Mouse (Mus musculus): Measurements from ENCODE around the gene Tmbim7. TPM values are rescaled to one million over a fixed set of nuclear protein-coding genes. Genes with fewer than 3 reads are reported as not detected.
"Not testable (repeated sequence)": the region's sequence is repeated elsewhere in the genome, so short reads cannot be mapped to it uniquely, and the experiment has no call there.

The Tmbim7 gene
- not detected in 2 replicates for polyA plus RNA-seq (2015; fragmentation: Nextera tagmentation; extraction: Ambion mirVana)

DNA sequence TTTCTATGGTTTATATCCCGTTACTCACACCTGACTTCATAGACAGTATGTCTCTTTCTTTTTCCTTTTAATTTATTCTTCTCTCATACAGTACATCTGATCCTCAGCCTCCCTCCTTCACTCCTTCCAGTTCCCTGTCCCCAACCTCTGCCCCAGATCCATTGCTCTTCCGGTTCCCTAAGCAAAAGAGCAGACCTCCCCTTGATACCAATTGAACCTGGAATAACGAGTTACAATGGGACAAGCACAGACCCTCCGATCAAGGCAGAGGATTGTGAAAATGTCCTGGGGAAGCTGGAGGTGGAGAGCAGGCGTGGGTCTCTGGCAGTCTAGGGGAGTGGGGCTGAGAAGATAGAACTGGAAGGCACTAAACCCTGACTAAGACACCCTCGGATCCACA lies at the start of gene Tmbim7:
Gene Tmbim7 (plus strand): TSS at position 301 of the 400 bp plus-strand sequence.
- H3K9me3 ChIP-seq = no peaks in the 10 kb centered on the region
- H3K4me2 ChIP-seq = no peak within 1 kb of the TSS
- no peak within 1 kb of the TSS for H3K9ac ChIP-seq
- ATAC-seq (ENCODE audit: borderline replicate concordance, extremely low read depth, low FRiP score, low TSS enrichment) = no peak
- H3K4me3 ChIP-seq = no peak within 1 kb of the TSS
- 73% methylated on average over 6 of the region's 6 CpGs for WGBS
- no peak within 1 kb of the TSS for H3K27ac ChIP-seq
- no peaks in the 10 kb centered on the region for H3K36me3 ChIP-seq
- H3K4me1 ChIP-seq = no peaks in the 10 kb centered on the region
- H3K27me3 ChIP-seq = no peaks in the 10 kb centered on the region

DNA sequence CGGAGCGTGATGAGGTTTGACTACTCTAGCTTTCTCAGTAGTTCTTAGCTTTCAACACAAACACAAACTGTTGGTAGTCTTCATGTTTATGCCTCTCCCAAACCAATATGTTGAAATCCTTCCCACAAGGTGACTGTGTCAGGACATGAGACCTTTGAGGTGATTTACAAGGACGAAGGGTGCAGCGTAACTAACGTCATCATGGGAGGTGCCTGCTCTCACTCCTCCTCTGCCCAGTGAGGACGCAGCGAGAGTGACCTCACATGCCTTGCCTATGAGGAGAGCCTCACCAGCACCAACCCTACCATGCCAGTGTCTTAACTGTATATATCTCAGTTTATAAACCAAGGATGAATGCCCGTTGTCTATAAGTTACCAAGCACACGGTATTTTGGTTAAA lies 43.9 kb upstream of the Tmbim7 start:
- 91% methylated on average over 9 of the region's 9 CpGs for WGBS
- no peak overlapping the region for H3K9ac ChIP-seq
- H3K36me3 ChIP-seq = peaks cover 23% of the 10 kb centered on the region

GRCm38 (mm10) chr5:3609241-3609640 lies 41.7 kb upstream of the Tmbim7 start:
- H3K9ac ChIP-seq = no peak overlapping the region

More for the DNA sequence above, 43.9 kb upstream of the Tmbim7 start:
- Histone ChIP-seq H3K27ac (no peak overlapping the region), H3K4me3 (no peak overlapping the region), H3K9me3 (no peaks in the 10 kb centered on the region), H3K27me3 (no peaks in the 10 kb centered on the region), H3K4me1 (no peaks in the 10 kb centered on the region), H3K4me2 (no peak overlapping the region)
- no peak for ATAC-seq (ENCODE audit: borderline replicate concordance, extremely low read depth, low FRiP score, low TSS enrichment)

DNA sequence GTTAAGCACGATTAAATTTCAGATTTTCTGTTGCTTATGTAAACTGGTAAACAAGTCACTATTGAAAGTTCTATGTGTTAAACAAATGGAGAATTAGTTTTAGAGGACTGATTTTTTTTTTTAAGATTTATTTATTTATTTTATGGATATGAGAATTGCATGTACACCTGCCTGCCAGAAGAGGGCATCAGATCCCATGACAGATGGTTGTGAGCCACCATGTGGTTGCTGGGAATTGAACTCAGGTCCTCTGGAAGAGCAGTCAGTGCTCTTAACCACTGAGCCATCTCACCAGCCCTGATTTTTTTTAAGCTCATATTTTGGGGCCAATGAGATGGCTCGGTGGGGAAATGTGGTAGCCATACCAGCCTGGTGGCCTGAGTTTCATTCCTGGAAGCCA lies 39.1 kb upstream of the Tmbim7 start:
- not testable (repeated sequence) for H3K27ac ChIP-seq; H3K9ac ChIP-seq; H3K27me3 ChIP-seq; H3K9me3 ChIP-seq; H3K4me2 ChIP-seq; H3K4me3 ChIP-seq; ATAC-seq (ENCODE audit: borderline replicate concordance, extremely low read depth, low FRiP score, low TSS enrichment); H3K4me1 ChIP-seq
- H3K36me3 ChIP-seq = peaks cover 10% of the 10 kb centered on the region
- WGBS = 89% methylated on average over 2 of the region's 2 CpGs

More at GRCm38 (mm10) chr5:3609241-3609640, 41.7 kb upstream of the Tmbim7 start:
- Histone ChIP-seq H3K27ac (no peak overlapping the region), H3K4me2 (no peak overlapping the region), H3K36me3 (peaks cover 23% of the 10 kb centered on the region), H3K4me1 (no peaks in the 10 kb centered on the region), H3K27me3 (no peaks in the 10 kb centered on the region), H3K9me3 (no peaks in the 10 kb centered on the region), H3K4me3 (no peak overlapping the region)
- no peak for ATAC-seq (ENCODE audit: borderline replicate concordance, extremely low read depth, low FRiP score, low TSS enrichment)
- 89% methylated on average over 7 of the region's 7 CpGs for WGBS

DNA sequence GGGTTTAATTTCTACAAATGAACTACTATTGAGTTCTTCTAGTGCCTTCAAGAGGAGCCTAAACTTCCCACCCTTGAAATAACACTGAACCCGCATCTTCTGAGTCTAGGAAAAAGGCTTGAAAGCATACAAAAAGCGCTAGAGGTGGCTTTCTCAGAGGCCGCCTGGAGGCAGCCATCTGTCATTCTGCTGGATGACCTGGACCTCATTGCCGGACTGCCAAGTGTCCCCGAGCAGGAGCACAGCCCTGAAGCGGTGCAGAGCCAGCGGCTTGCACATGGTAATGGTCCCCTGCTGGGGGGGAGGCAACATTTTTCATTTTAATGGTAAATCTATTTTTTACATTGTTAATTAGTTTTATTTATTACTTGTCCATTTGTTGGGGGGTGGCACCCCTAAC lies 30.5 kb upstream of the Tmbim7 start:
- H3K9ac ChIP-seq = no peak overlapping the region
- H3K27ac ChIP-seq = no peak overlapping the region
- H3K27me3 ChIP-seq = no peaks in the 10 kb centered on the region
- no peaks in the 10 kb centered on the region for H3K4me1 ChIP-seq
- no peaks in the 10 kb centered on the region for H3K9me3 ChIP-seq
- ATAC-seq (ENCODE audit: borderline replicate concordance, extremely low read depth, low FRiP score, low TSS enrichment) = no peak
- no peak overlapping the region for H3K4me3 ChIP-seq
- 80% methylated on average over 7 of the region's 7 CpGs for WGBS
- peaks cover 16% of the 10 kb centered on the region; the same call in 1 of the 2 replicates for H3K36me3 ChIP-seq
- H3K4me2 ChIP-seq = no peak overlapping the region

- Histone ChIP-seq H3K36me3 (peaks cover 9% of the 10 kb centered on the region; the same call in 1 of the 2 replicates), H3K9ac (no peak overlapping the region), H3K4me2 (no peak overlapping the region), H3K4me3 (no peak overlapping the region), H3K9me3 (no peaks in the 10 kb centered on the region), H3K4me1 (no peaks in the 10 kb centered on the region), H3K27me3 (no peaks in the 10 kb centered on the region), H3K27ac (no peak overlapping the region)
- ATAC-seq (ENCODE audit: borderline replicate concordance, extremely low read depth, low FRiP score, low TSS enrichment) = no peak
- 90% methylated on average over 5 of the region's 5 CpGs for WGBS
These were observed 20.9 kb upstream of the Tmbim7 start for GRCm38 (mm10) chr5:3630055-3630454.

GRCm38 (mm10) chr5:3631512-3632271 lies 19.3 kb upstream of the Tmbim7 start:
- no peak overlapping the region for H3K9ac ChIP-seq
- no peak overlapping the region for H3K4me3 ChIP-seq
- H3K27me3 ChIP-seq = no peaks in the 10 kb centered on the region
- no peak for ATAC-seq (ENCODE audit: borderline replicate concordance, extremely low read depth, low FRiP score, low TSS enrichment)
- no peak overlapping the region for H3K27ac ChIP-seq
- H3K36me3 ChIP-seq = peaks cover 19% of the 10 kb centered on the region; the same call in 1 of the 2 replicates
- no peak overlapping the region for H3K4me2 ChIP-seq
- 76% methylated on average over 16 of the region's 16 CpGs for WGBS
- no peaks in the 10 kb centered on the region for H3K4me1 ChIP-seq
- H3K9me3 ChIP-seq = no peaks in the 10 kb centered on the region

DNA sequence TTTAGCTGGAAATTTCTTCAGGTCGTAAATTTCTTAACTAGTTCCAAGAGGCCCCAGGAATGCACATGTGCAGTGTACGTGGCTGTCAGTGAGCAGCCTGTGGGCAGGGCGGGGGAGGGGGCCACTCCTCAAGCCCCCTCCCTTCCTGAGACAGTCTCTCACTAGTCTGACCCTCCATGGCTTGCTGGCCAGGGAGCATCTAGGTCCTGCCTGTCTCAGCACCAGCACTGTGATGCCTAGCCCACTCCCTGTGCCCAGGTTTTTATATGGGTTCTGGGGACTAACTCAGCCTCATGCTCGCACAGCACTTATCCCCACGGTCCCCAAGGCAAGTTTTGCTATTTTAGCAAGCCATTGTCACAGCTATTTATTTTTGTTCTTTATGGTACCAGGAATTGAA lies 18.7 kb upstream of the Tmbim7 start:
- Histone ChIP-seq H3K4me2 (no peak overlapping the region), H3K9ac (no peak overlapping the region), H3K27ac (no peak overlapping the region), H3K4me1 (no peaks in the 10 kb centered on the region), H3K9me3 (no peaks in the 10 kb centered on the region), H3K27me3 (no peaks in the 10 kb centered on the region), H3K36me3 (peaks cover 19% of the 10 kb centered on the region; the same call in 1 of the 2 replicates), H3K4me3 (no peak overlapping the region)
- WGBS = 76% methylated on average over 5 of the region's 5 CpGs
- no peak for ATAC-seq (ENCODE audit: borderline replicate concordance, extremely low read depth, low FRiP score, low TSS enrichment)

DNA sequence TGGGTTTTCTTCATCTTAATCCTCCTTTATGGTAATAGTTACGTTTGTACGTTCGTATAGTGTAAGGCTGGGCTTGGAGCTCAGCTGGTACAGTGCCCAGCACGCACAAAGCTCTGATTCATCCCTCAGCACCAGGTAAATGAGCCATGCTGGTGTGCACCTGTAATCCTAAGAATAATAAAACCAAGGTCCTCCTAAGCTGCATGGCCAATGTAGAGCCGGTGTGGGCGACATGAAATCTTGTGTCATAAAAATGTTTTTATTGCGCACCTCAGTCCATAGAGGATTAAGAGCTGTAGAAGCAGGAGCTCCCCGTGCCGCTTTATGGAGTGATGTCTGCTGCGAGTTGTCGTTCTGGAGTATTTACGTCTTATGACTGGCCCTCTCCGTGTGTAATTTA lies 17.7 kb upstream of the Tmbim7 start:
- no peaks in the 10 kb centered on the region for H3K9me3 ChIP-seq
- ATAC-seq (ENCODE audit: borderline replicate concordance, extremely low read depth, low FRiP score, low TSS enrichment) = no peak
- no peak overlapping the region for H3K4me2 ChIP-seq
- H3K27ac ChIP-seq = no peak overlapping the region
- peaks cover 19% of the 10 kb centered on the region; the same call in 1 of the 2 replicates for H3K36me3 ChIP-seq
- no peaks in the 10 kb centered on the region for H3K27me3 ChIP-seq
- no peak overlapping the region for H3K4me3 ChIP-seq
- WGBS = 92% methylated on average over 13 of the region's 13 CpGs
- no peaks in the 10 kb centered on the region for H3K4me1 ChIP-seq
- H3K9ac ChIP-seq = no peak overlapping the region

DNA sequence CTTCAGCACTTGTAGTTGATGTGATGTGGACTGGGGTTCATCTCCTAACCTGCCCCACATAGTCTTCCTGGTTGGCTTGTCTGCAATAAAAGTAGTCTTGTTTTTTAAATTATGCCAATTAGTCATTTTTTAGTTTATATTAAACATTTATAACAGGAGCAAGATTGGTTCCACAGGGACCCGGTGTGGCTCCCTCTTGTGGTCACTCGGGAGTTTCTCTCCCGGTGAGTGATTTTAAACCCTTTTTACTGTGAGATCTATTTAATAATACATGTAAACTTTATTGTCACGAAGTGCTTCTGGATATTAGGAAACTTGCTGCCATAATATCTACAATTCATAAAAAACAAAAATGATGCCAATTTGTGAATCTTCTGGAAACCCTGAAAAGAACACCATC lies 17.0 kb upstream of the Tmbim7 start:
- no peak for ATAC-seq (ENCODE audit: borderline replicate concordance, extremely low read depth, low FRiP score, low TSS enrichment)
- H3K4me1 ChIP-seq = no peaks in the 10 kb centered on the region
- H3K36me3 ChIP-seq = peaks cover 19% of the 10 kb centered on the region; the same call in 1 of the 2 replicates
- 72% methylated on average over 4 of the region's 4 CpGs for WGBS
- no peaks in the 10 kb centered on the region for H3K27me3 ChIP-seq
- no peak overlapping the region for H3K9ac ChIP-seq
- no peak overlapping the region for H3K4me3 ChIP-seq
- no peaks in the 10 kb centered on the region for H3K9me3 ChIP-seq
- no peak overlapping the region for H3K4me2 ChIP-seq
- H3K27ac ChIP-seq = no peak overlapping the region

- Histone ChIP-seq H3K4me1 (no peaks in the 10 kb centered on the region), H3K9me3 (no peaks in the 10 kb centered on the region), H3K27ac (no peak overlapping the region), H3K27me3 (no peaks in the 10 kb centered on the region), H3K36me3 (peaks cover 16% of the 10 kb centered on the region; the same call in 1 of the 2 replicates), H3K9ac (no peak overlapping the region), H3K4me2 (no peak overlapping the region), H3K4me3 (no peak overlapping the region)
- WGBS = 74% methylated on average over 8 of the region's 8 CpGs
- ATAC-seq (ENCODE audit: borderline replicate concordance, extremely low read depth, low FRiP score, low TSS enrichment) = no peak
These were observed 15.7 kb upstream of the Tmbim7 start for GRCm38 (mm10) chr5:3635286-3635685.

- Histone ChIP-seq H3K4me2 (no peak overlapping the region), H3K4me1 (peaks cover 7% of the 10 kb centered on the region), H3K9me3 (no peaks in the 10 kb centered on the region), H3K9ac (no peak overlapping the region), H3K27me3 (no peaks in the 10 kb centered on the region), H3K4me3 (no peak overlapping the region), H3K36me3 (peaks cover 37% of the 10 kb centered on the region), H3K27ac (no peak overlapping the region)
- 92% methylated on average over 6 of the region's 6 CpGs for WGBS
- ATAC-seq (ENCODE audit: borderline replicate concordance, extremely low read depth, low FRiP score, low TSS enrichment) = no peak
These were observed 6.4 kb upstream of the Tmbim7 start for GRCm38 (mm10) chr5:3644621-3645020.

Data from lung, embryonic 15.5 days (tissue).